Mouse (Mus musculus): ENCODE results near the gene Rnf135. TPM values are rescaled to one million over a fixed set of nuclear protein-coding genes. Genes with fewer than 3 reads are reported as not detected.
"Not testable (repeated sequence)": the region's sequence is repeated elsewhere in the genome, so short reads cannot be mapped to it uniquely, and the experiment has no call there.

Rnf135 gene
- 4.8 and 5.7 TPM in 2 replicates for polyA plus RNA-seq (2012; rRNA removed)

GRCm38 (mm10) chr11:80183705-80184255, at the start of gene Rnf135:
Rnf135 (plus strand) TSS chr11:80183851.
- peak; percentile 73 for DNase-seq (ENCODE audit: low read depth, low spot score)

GRCm38 (mm10) chr11:80134744-80135143, 48.9 kb upstream of the Rnf135 start:
- no peak for DNase-seq (ENCODE audit: low read depth, low spot score)
- WGBS, result 62% methylated on average over 4 of the region's 4 CpGs

More at GRCm38 (mm10) chr11:80183705-80184255, at the start of gene Rnf135:
- WGBS, result under 1% methylated on average over 33 of the region's 33 CpGs

GRCm38 (mm10) chr11:80135954-80136683, 47.5 kb upstream of the Rnf135 start:
- WGBS, result 89% methylated on average over 11 of the region's 11 CpGs

DNA sequence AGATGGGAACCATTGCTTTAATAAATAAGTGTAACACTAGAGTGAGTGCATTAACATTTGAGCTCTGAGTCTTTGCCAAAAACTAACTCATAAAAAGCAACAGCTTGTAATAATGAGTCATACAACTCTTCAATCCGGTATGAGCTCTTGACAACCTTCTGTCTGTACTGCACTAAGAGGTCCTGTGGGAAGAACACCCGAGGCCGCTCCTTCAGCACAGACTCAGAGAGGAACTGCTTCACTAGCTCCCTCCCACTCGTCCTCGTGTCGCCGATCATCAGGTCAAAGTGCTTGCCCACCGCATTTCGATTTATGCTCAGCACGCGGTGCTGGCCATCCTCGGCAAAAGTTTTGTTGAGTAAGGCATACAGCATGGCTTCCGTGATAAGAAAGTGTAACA, 46.9 kb upstream of the Rnf135 start:
- no peak for DNase-seq (ENCODE audit: low read depth, low spot score)
- 74% methylated on average over 13 of the region's 13 CpGs for WGBS

More at GRCm38 (mm10) chr11:80135954-80136683, 47.5 kb upstream of the Rnf135 start:
- no peak for DNase-seq (ENCODE audit: low read depth, low spot score)

GRCm38 (mm10) chr11:80137773-80138172, 45.9 kb upstream of the Rnf135 start:
- WGBS, result 86% methylated on average over 5 of the region's 5 CpGs
- no peak for DNase-seq (ENCODE audit: low read depth, low spot score)

- WGBS, result under 1% methylated on average over 40 of the region's 40 CpGs
- DNase-seq (ENCODE audit: low read depth, low spot score), result peak; percentile 87
These were observed 41.7 kb upstream of the Rnf135 start, which contains the start of gene Tefm for GRCm38 (mm10) chr11:80141825-80142521. Tefm (minus strand) TSS chr11:80142175.

DNA sequence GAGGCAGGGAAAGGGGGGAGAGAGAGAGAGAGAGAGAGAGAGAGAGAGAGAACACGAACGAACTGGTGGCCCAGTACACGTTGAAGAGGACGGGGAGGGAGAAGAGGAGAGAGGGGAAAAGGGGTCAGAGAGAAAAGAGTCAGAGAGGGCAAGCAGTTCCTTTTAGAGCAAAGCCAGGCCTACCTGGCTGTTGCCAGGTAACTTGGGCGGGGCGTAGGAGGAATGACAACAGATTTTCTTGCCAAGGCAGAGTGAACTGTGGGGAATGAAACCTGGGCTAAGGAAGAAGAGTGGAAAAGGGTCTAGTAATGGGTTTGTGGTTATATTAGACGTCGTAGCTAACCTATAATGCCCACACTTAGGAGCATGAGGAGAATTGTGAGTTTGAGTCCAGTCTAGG, 40.8 kb upstream of the Rnf135 start:
- WGBS, result 25% methylated on average over 8 of the region's 8 CpGs

DNA sequence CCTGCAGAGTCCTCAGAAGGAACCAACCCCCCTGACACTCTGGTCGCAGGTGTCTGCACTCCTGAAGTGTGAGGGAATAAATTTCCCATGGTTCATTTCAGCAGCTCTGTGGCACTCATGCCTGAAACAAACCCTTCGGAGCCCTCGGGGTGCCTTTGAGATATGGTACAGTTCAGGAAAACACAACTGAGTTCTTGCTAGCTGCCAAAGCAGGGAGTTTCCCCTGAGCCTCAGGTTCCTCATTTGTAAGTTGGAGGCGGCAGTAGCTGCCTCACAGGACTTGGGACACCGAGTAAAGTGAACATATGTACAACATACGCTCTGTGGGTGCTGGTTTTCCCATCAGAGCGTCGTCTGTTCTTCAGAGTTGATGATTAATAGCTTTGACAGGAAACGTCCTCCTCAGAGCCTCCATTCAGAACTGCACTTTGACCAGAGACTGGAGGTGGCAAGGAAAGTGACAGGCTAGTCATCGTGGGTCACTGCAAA, 37.8 kb upstream of the Rnf135 start:
- peak; percentile 68 for DNase-seq (ENCODE audit: low read depth, low spot score)
- WGBS, result 14% methylated on average over 10 of the region's 10 CpGs

More for the DNA sequence above, 40.8 kb upstream of the Rnf135 start:
- peak; percentile 69 for DNase-seq (ENCODE audit: low read depth, low spot score)

- WGBS, result 54% methylated on average over 6 of the region's 6 CpGs
- no peak for DNase-seq (ENCODE audit: low read depth, low spot score)
These were observed 35.9 kb upstream of the Rnf135 start for GRCm38 (mm10) chr11:80147748-80148147.

- no peak for DNase-seq (ENCODE audit: low read depth, low spot score)
- 65% methylated on average over 1 of the region's 1 CpGs for WGBS
These were observed 35.3 kb upstream of the Rnf135 start for GRCm38 (mm10) chr11:80148313-80148712.

- 85% methylated on average over 3 of the region's 4 CpGs for WGBS
- DNase-seq (ENCODE audit: low read depth, low spot score), result not testable (repeated sequence)
These were observed 34.7 kb upstream of the Rnf135 start for GRCm38 (mm10) chr11:80148974-80149373.

GRCm38 (mm10) chr11:80149412-80150023, 34.1 kb upstream of the Rnf135 start:
- WGBS, result 88% methylated on average over 8 of the region's 8 CpGs

DNA sequence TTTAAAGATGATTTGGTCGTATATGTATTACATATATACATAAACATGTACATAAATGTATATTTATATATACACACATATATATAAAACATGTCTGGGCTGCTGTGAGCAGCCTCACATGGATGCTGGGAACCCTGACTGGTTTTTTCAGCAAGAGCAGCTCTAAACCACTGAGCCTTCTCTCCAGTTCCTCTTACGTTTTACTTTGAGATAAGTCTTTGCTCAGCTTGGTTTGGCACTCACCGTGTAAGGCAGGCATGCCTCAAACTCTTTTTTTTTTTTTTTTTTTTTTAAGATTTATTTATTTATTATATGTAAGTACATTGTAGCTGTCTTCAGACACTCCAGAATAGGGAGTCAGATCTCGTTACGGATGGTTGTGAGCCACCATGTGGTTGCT, 33.1 kb upstream of the Rnf135 start:
- 47% methylated on average over 5 of the region's 5 CpGs for WGBS
- DNase-seq (ENCODE audit: low read depth, low spot score), result no peak

More at GRCm38 (mm10) chr11:80149412-80150023, 34.1 kb upstream of the Rnf135 start:
- DNase-seq (ENCODE audit: low read depth, low spot score), result no peak

DNA sequence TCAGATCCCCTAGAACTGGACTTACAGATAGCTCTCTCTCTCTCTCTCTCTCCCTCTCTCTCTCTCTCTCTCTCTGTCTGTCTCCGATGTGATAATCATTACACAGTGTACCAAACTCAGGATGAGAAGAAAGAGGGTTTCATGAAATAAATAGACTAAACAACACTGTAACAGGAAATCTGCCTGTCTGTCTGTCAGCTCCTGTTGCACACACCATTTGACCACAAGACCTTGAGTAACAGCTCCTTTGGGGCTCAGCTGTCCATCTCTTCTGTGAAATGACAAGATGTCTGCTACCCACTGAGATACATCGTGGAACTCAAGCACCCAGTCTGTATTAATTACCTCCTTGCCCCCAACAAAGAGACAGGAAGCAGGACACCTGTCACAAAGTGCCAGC, 32.1 kb upstream of the Rnf135 start:
- no peak for DNase-seq (ENCODE audit: low read depth, low spot score)
- 38% methylated on average over 2 of the region's 2 CpGs for WGBS

DNA sequence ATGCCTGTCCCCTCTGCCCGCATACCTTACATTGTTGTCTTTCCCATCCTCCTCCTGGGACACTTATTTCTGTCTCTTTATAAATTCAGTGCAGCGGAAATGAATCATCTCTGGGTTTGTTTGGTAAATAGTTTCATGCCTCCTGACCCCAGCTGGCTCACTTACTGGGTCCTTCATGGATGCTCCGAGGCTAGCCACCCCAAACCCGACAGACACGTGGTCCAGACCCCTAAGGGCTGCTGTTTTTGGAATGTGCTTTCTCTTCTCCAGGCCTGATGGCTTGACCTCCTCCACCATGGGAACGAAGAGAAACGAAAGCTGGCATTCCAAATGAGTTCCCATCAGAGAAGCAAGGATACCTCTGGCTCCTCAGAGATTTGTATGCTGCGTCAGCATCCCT, 31.3 kb upstream of the Rnf135 start:
- 64% methylated on average over 8 of the region's 8 CpGs for WGBS
- no peak for DNase-seq (ENCODE audit: low read depth, low spot score)

GRCm38 (mm10) chr11:80153857-80154495, 29.7 kb upstream of the Rnf135 start, which contains the start of gene Adap2:
Adap2 (plus strand) TSS chr11:80154105.
- peak; percentile 67 for DNase-seq (ENCODE audit: low read depth, low spot score)
- under 1% methylated on average over 47 of the region's 47 CpGs for WGBS

- WGBS, result 41% methylated on average over 25 of the region's 25 CpGs
- no peak for DNase-seq (ENCODE audit: low read depth, low spot score)
These were observed 29.1 kb upstream of the Rnf135 start for GRCm38 (mm10) chr11:80154501-80154900.

DNA sequence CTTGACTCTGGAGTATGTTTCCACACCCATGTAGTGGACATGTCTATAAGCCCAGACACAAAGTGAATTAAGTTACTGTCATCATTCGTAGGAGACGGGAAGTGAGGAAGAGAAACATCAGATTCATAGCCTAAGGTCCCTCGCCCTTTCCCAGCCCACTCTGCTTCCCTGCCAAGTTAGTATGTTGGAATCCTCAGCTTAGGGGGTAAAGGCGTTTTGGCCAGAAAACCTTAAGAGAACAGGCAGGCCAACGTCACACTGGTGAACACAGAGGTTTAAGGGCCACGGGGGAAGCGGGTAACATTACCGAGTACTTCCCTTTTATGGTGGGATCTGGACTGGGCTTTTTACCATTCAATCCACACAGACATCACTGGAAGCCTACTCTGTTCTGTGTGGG, 28.1 kb upstream of the Rnf135 start:
- no peak for DNase-seq (ENCODE audit: low read depth, low spot score)
- 85% methylated on average over 8 of the region's 8 CpGs for WGBS

DNA sequence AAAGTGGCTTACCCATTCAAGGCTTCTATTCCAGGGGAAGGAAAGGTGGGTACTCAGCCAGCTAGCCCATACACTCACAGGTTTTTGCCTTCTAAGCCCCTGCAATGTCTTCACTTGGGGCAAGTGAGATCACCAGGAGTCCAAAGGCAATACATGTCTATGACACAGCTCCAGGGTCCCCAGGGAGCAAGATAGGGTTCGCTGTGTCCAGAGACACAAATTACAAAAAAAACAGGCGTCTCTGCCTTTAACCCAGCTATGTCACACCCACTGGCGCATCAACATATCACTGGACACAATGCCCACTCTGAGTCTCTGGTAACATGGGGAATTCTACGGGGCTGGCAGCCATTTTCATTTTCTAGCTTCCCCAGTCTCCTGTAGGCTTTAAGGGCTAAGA, 27.7 kb upstream of the Rnf135 start:
- 84% methylated on average over 4 of the region's 4 CpGs for WGBS

More for the DNA sequence above, 27.7 kb upstream of the Rnf135 start:
- DNase-seq (ENCODE audit: low read depth, low spot score), result no peak

Data from large intestine, adult 2 months (tissue).